Mouse (Mus musculus) stomach, embryonic 15.5 days (tissue): ENCODE data around the gene Cacna2d3. TPM values are rescaled to one million over a fixed set of nuclear protein-coding genes. Genes with fewer than 3 reads are reported as not detected.

ENCODE experiments used
- ATAC-seq: fragments of 200-750 bp; cut with Nextera tagmentation; 2 replicates; pipeline ENCODE4 v1.8.0; 2017; ENCODE audit warnings: low read depth, moderate number of reproducible peaks, moderate TSS enrichment; ENCODE audit not compliant: insufficient read depth, low FRiP score
- H3K27ac ChIP-seq: fragments of 300-500 bp; sonication (generic); 2 replicates; pipeline ENCODE4 v1.5.1; 2015; ENCODE audit warnings: mild to moderate bottlenecking, inconsistent platforms
- H3K27me3 ChIP-seq: fragments of 300-500 bp; sonication (generic); replicated peaks from 2 replicates; pipeline ENCODE4 v1.6.1; 2015; ENCODE audit warnings: inconsistent platforms
- H3K36me3 ChIP-seq: fragments of 300-500 bp; sonication (generic); 2 replicates; pipeline ENCODE4 v1.6.1; 2015; ENCODE audit warnings: inconsistent platforms
- H3K4me1 ChIP-seq: fragments of 300-500 bp; sonication (generic); 2 replicates; pipeline ENCODE4 v1.6.1; 2015; ENCODE audit warnings: inconsistent platforms
- H3K4me2 ChIP-seq: fragments of 300-500 bp; sonication (generic); 2 replicates; pipeline ENCODE4 v1.6.1; 2015; ENCODE audit warnings: mild to moderate bottlenecking, inconsistent platforms
- H3K4me3 ChIP-seq: fragments of 300-500 bp; sonication (generic); replicated peaks from 2 replicates; pipeline ENCODE4 v1.5.1; 2015; ENCODE audit warnings: inconsistent platforms
- H3K9ac ChIP-seq: fragments of 300-500 bp; sonication (generic); 2 replicates; pipeline ENCODE4 v1.6.1; 2015; ENCODE audit warnings: inconsistent platforms
- H3K9me3 ChIP-seq: fragments of 300-500 bp; sonication (generic); 2 replicates; pipeline ENCODE4 v1.6.1; 2016; ENCODE audit warnings: inconsistent platforms
- WGBS: fragments of 180-500 bp; shearing (Covaris S2); methylation state at CpG from one replicate; pipeline ENCODE4 v1.1.7; 2015; 5-methylcytosine and 5-hydroxymethylcytosine counted together
- polyA plus RNA-seq: library from polyadenylated mRNA; unstranded; fragments of >200 nt; fragmentation: Nextera tagmentation; extraction: Ambion mirVana; gene quantifications from 2 replicates; pipeline ENCODE4 v1.2.1, GENCODE M21; 2015

Cacna2d3 gene
- polyA plus RNA-seq, 1 experiment from 2014 or later = 1.6 TPM

DNA sequence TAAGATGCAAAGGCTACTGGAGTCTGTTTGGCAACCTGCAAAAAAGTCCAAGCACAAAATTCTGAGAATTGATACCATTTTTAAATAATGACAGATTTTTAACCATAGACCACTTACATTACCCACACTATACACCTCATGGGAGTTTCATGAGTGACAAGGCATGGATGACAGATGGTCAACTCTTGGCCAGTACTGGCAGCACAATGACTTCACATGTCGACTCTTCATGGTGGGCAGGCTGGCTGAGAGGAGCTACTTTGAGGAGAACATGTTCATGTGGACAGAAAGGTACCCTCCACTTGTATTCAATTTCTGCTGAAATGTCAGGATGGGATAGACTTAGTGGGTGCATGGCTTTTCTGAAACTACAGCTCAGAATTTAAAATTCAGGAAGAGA is 498.7 kb downstream of the Cacna2d3 start:
- 81% methylated on average over 1 of the region's 1 CpGs for WGBS
- Histone ChIP-seq H3K27me3 (no peaks in the 10 kb centered on the region), H3K9ac (no peak overlapping the region)

DNA sequence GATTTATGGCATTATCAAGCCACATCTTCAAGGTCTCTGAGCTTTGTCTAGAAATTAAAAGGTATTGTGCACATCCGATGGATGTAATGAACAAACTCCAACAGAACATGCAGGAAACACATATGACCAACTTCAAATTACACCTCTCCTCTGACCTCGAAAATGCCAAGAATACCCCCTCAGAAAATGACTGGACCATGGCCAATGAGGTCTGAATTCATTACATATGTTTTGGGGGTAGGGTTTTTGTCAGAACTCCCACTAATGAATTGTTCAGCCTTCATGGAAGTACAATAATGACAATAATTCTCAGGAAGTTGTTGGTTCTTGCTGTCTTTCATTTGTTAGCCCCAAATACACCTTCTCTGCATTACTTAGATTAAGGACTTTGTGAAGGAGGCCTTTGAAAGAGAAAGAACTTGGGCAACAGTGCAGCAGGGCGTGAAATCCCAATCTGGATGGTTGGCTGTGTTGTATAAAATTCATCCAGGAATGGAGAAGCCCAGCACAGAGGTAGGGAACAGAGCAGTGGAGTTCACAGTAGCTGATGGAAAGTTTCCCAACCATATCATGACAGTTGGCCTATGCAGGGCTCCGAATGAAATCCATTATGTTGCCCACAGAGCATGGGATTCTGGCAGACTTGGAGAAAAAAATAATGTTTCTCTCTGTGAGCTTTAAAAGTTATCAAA is 499.3 kb downstream of the Cacna2d3 start:
- no peaks in the 10 kb centered on the region for H3K4me1 ChIP-seq
- ATAC-seq = no peak
- 77% methylated on average over 4 of the region's 4 CpGs for WGBS

More for the DNA sequence above, 498.7 kb downstream of the Cacna2d3 start:
- no peak overlapping the region for H3K27ac ChIP-seq
- no peak overlapping the region for H3K4me2 ChIP-seq
- H3K4me1 ChIP-seq = no peaks in the 10 kb centered on the region
- no peak overlapping the region for H3K4me3 ChIP-seq
- no peaks in the 10 kb centered on the region for H3K9me3 ChIP-seq
- ATAC-seq = no peak
- H3K36me3 ChIP-seq = no peaks in the 10 kb centered on the region

GRCm38 (mm10) chr14:29216106-29216505 is 505.6 kb downstream of the Cacna2d3 start:
- no peaks in the 10 kb centered on the region for H3K36me3 ChIP-seq
- ATAC-seq = no peak
- no peak overlapping the region for H3K4me3 ChIP-seq
- H3K9me3 ChIP-seq = no peaks in the 10 kb centered on the region
- H3K4me1 ChIP-seq = no peaks in the 10 kb centered on the region
- no peak overlapping the region for H3K9ac ChIP-seq
- H3K27me3 ChIP-seq = no peaks in the 10 kb centered on the region
- no peak overlapping the region for H3K27ac ChIP-seq
- WGBS = 89% methylated on average over 1 of the region's 1 CpGs
- no peak overlapping the region for H3K4me2 ChIP-seq

More for the DNA sequence above, 499.3 kb downstream of the Cacna2d3 start:
- H3K27me3 ChIP-seq = no peaks in the 10 kb centered on the region
- H3K36me3 ChIP-seq = no peaks in the 10 kb centered on the region
- H3K9ac ChIP-seq = no peak overlapping the region
- no peaks in the 10 kb centered on the region for H3K9me3 ChIP-seq
- H3K4me2 ChIP-seq = no peak overlapping the region
- no peak overlapping the region for H3K4me3 ChIP-seq
- H3K27ac ChIP-seq = no peak overlapping the region

DNA sequence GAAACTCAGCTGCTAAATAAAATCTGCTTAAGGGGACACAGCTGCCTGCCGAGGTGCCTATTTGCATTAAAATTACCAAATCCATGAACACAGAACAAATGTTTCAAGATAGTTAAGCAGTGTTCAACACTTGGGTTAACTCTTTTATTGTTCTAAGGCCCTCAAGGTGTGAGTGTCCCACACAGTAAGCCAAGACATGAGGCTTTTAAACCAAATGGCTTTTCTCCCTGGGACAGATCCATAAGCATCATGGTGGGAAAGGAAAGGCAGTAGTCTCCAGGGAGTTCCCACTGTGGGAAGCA is 516.7 kb downstream of the Cacna2d3 start:
- no peak overlapping the region for H3K9ac ChIP-seq
- no peak for ATAC-seq
- no peak overlapping the region for H3K4me3 ChIP-seq
- H3K4me2 ChIP-seq = no peak overlapping the region
- WGBS = 76% methylated on average over 1 of the region's 1 CpGs
- H3K9me3 ChIP-seq = no peaks in the 10 kb centered on the region
- no peaks in the 10 kb centered on the region for H3K4me1 ChIP-seq
- no peak overlapping the region for H3K27ac ChIP-seq
- no peaks in the 10 kb centered on the region for H3K36me3 ChIP-seq
- no peaks in the 10 kb centered on the region for H3K27me3 ChIP-seq

DNA sequence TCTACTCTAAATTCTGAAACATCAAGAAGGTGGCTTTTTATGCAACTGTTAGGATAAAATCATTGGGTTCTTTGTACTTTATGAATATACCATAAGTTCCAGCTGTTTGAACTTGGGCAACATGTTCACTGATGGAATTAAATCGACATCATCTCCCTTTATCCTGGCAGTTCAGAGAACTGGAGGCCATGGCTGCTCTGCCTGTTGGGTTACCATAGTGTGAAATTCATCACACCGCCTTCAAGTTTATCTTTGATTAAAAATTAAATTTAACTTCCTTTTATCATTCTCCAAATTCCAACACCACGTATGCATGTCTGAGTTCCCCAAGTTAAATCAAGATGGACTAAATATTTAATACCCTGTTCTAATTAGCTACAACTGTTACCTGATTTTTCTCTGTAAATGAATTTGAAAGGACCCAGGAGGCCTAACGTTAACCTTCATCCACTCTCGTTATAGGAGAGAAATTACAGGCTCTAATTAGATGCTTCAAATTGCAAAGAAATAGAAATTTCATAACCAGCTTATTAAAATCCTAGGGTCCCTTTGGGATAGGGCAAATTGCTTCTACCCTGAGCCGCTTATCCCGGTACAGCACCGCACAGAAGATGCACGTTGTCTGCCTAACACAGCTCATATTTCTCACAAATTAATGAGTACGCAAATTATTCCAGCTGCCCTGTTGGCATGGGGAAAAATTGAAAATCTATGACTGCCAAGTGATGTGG is 517.3 kb downstream of the Cacna2d3 start:
- H3K9me3 ChIP-seq = no peaks in the 10 kb centered on the region
- H3K36me3 ChIP-seq = no peaks in the 10 kb centered on the region
- 83% methylated on average over 10 of the region's 10 CpGs for WGBS
- H3K4me1 ChIP-seq = no peaks in the 10 kb centered on the region
- H3K27me3 ChIP-seq = no peaks in the 10 kb centered on the region
- no peak overlapping the region for H3K4me3 ChIP-seq
- no peak overlapping the region for H3K4me2 ChIP-seq
- ATAC-seq = no peak
- no peak overlapping the region for H3K9ac ChIP-seq
- H3K27ac ChIP-seq = no peak overlapping the region

DNA sequence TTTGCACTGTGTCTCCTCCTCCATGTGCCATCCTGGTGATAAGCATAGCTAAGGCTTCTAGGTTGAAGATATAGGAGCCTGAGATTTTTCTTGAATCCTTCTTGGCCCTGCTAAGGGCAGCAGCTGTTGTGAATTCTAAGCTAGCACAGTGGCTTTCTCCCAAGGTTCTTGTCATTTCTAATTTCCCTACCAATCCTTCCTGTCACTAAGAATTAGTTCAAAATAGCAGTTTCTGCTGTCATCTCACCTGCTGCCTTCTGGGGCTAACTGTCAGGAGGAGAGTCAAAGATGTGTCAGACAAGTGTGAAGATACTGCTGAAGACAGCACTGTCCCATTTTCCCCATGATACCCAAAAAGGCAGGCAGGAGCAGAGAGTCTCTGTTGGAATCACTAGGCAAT is 525.5 kb downstream of the Cacna2d3 start:
- ATAC-seq = no peak
- H3K27ac ChIP-seq = no peak overlapping the region

GRCm38 (mm10) chr14:29191426-29191825 is 530.2 kb downstream of the Cacna2d3 start:
- no peak for ATAC-seq
- Histone ChIP-seq H3K27ac (no peak overlapping the region), H3K4me2 (no peak overlapping the region), H3K4me1 (no peaks in the 10 kb centered on the region), H3K4me3 (no peak overlapping the region), H3K27me3 (no peaks in the 10 kb centered on the region), H3K9ac (no peak overlapping the region), H3K9me3 (no peaks in the 10 kb centered on the region), H3K36me3 (no peaks in the 10 kb centered on the region)
- WGBS = 94% methylated on average over 3 of the region's 3 CpGs

More for the DNA sequence above, 525.5 kb downstream of the Cacna2d3 start:
- Histone ChIP-seq H3K4me1 (no peaks in the 10 kb centered on the region), H3K4me3 (no peak overlapping the region), H3K4me2 (no peak overlapping the region), H3K9me3 (no peaks in the 10 kb centered on the region), H3K9ac (no peak overlapping the region), H3K36me3 (no peaks in the 10 kb centered on the region), H3K27me3 (no peaks in the 10 kb centered on the region)

GRCm38 (mm10) chr14:29183730-29184129 is 537.9 kb downstream of the Cacna2d3 start:
- H3K36me3 ChIP-seq = no peaks in the 10 kb centered on the region
- no peak overlapping the region for H3K9ac ChIP-seq
- no peak overlapping the region for H3K4me2 ChIP-seq
- WGBS = 73% methylated on average over 5 of the region's 5 CpGs
- ATAC-seq = no peak
- no peak overlapping the region for H3K4me3 ChIP-seq
- H3K27me3 ChIP-seq = no peaks in the 10 kb centered on the region
- H3K4me1 ChIP-seq = no peaks in the 10 kb centered on the region
- H3K9me3 ChIP-seq = no peaks in the 10 kb centered on the region
- H3K27ac ChIP-seq = no peak overlapping the region

DNA sequence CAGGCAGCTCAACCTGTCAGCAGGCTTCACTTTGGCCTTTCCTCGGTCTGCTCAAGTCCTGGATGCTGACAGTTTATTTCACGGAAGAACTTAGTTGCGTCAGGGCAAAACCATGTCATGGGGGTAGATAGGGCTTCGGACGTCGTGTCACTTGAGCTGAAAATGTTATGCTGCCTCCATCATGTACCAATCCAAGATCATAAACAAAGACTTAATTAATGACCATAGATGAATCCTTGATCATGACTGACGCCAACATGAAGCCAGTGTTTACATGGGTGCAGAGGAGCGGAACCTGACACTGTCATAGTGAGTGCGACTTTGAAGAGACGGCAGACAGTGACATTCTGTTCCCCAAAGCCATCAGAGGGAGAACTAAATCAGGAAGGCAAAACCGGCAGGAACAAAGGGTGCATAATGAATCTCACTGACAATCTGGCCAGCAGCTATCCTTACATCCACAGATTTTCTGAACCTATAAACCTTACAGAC is 542.2 kb downstream of the Cacna2d3 start:
- Histone ChIP-seq H3K9ac (no peak overlapping the region), H3K27ac (no peak overlapping the region), H3K9me3 (no peaks in the 10 kb centered on the region), H3K4me3 (no peak overlapping the region), H3K4me1 (no peaks in the 10 kb centered on the region), H3K27me3 (no peaks in the 10 kb centered on the region), H3K4me2 (no peak overlapping the region), H3K36me3 (no peaks in the 10 kb centered on the region)
- no peak for ATAC-seq
- 56% methylated on average over 11 of the region's 11 CpGs for WGBS

DNA sequence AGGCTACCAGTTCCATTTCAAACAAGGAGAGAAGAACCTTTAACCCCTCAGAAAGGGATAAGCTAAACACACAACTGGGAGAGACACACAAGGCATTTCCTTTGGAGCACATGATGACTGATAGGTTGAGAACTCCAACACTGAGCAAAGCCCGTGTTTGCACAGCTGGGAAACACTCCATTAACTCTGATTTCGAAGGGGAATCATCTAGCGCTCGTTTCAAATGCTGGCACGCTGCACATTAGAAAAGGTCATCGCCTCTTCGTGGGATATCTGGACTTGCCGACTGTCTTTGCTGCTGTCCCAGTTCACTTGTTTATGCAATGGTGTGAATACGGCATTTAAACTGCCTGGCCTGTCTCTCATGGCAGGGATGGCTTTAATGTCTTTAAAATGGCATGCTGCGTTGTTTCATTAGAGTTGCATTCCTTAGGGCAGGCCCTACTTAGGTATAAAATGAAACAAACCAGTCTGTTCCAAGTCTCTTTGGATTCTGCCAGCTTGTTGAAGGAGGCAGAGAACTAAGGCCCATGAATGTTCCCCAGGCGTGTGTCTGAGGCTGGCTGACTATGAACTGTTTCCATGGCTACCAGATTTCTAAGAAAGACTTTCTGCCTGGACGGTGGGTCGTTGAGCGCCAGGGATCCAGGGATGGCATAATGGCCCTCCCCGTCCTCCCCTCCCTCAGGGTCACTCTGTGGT is 542.8 kb downstream of the Cacna2d3 start:
- H3K4me2 ChIP-seq = no peak overlapping the region

GRCm38 (mm10) chr14:29174762-29175161 is 546.9 kb downstream of the Cacna2d3 start:
- H3K4me1 ChIP-seq = no peaks in the 10 kb centered on the region
- H3K9ac ChIP-seq = no peak overlapping the region
- no peak overlapping the region for H3K4me2 ChIP-seq
- 59% methylated on average over 3 of the region's 3 CpGs for WGBS
- no peaks in the 10 kb centered on the region for H3K9me3 ChIP-seq
- no peaks in the 10 kb centered on the region for H3K27me3 ChIP-seq
- no peak overlapping the region for H3K4me3 ChIP-seq
- H3K36me3 ChIP-seq = no peaks in the 10 kb centered on the region
- no peak for ATAC-seq
- no peak overlapping the region for H3K27ac ChIP-seq

More for the DNA sequence above, 542.8 kb downstream of the Cacna2d3 start:
- WGBS = 16% methylated on average over 15 of the region's 15 CpGs
- H3K27ac ChIP-seq = no peak overlapping the region
- no peaks in the 10 kb centered on the region for H3K4me1 ChIP-seq
- no peaks in the 10 kb centered on the region for H3K36me3 ChIP-seq
- no peak for ATAC-seq
- no peaks in the 10 kb centered on the region for H3K27me3 ChIP-seq
- H3K9ac ChIP-seq = no peak overlapping the region
- no peaks in the 10 kb centered on the region for H3K9me3 ChIP-seq
- H3K4me3 ChIP-seq = no peak overlapping the region

DNA sequence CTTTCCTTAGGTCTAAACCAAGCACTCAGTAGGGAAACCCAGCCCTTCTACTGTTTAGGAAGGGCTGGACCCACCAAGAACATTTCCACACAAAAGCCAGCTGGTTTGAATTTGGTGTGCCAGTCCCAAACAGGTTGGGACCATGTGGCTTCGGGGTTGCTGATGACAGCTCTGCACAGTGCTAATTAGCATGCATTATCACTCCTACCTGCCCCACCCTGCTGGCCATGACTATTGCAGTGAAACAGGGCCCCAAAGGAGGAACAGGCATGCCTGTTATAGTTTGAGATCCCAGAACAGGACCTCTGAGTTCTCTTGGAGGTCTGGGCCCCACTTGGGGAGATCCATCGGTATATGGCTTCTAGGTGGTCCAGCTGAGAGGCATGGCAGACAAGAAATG is 549.5 kb downstream of the Cacna2d3 start:
- no peaks in the 10 kb centered on the region for H3K36me3 ChIP-seq
- H3K4me1 ChIP-seq = no peaks in the 10 kb centered on the region
- no peak overlapping the region for H3K4me2 ChIP-seq
- no peak overlapping the region for H3K4me3 ChIP-seq
- H3K9ac ChIP-seq = no peak overlapping the region
- H3K27ac ChIP-seq = no peak overlapping the region
- ATAC-seq = no peak
- no peaks in the 10 kb centered on the region for H3K27me3 ChIP-seq
- 81% methylated on average over 2 of the region's 2 CpGs for WGBS
- no peaks in the 10 kb centered on the region for H3K9me3 ChIP-seq
